Mouse (Mus musculus) cortical plate, adult 2 months (tissue): ENCODE measurements at regions not wholly inside any gene's neighbourhood (a gene's known extent, or its start where the extent isn't known, plus 50 kb on each side); places are given as distances from the start of the nearest gene placed in this dataset.

Source experiments
- CTCF ChIP-seq: fragments of 200-500 bp; IDR thresholded peaks from 2 replicates; pipeline ENCODE4 v1.5.1; 2011; ENCODE audit warnings: mild to moderate bottlenecking, control low read depth, low read length; ENCODE audit not compliant: insufficient read depth; ENCODE audit errors: extremely low read depth
- POLR2A ChIP-seq: fragments of 200-500 bp; IDR thresholded peaks from 2 replicates; pipeline ENCODE4 v1.6.1; 2011; ENCODE audit warnings: mild to moderate bottlenecking, low read length, control low read depth; ENCODE audit not compliant: insufficient read depth; ENCODE audit errors: extremely low read depth

DNA sequence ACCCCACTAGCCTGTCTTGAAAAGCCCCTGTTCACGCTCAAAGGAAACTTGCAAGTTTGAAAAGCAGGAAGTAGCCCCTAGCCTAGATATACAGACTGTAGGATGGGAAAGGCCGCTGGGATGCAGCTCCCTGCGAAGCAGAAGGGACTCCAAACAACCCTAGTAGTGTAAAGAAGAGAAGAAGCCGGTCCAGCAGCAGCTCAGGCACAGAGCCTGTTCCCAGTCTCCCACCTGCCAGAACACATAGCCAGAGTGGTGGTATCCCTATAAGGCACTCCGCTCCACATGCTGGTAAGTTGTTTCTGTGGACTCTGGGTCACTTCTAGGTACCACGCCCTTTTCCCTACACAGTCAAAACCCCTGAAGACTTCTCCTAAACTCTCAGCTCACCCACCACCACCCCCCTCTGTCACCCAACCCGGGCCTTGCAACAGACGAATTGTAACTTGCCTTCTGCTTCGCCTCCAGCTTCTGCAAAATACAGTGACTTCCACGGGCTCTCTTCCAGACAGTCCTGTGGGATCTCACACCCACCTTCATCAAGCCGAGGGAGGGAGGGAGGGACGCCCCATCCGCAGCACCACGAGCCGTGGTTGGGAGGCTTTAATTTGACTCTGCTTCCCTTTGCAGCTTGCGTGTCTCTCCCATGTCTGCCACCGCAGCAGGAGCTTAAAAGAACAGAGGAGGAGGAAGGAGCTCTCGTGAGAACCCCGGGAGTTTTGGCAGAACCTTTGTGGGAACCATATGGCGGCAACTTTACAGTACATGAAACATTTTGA lies 285.2 kb downstream of the Rwdd3 start:
- no peak for TF ChIP-seq CTCF
- TF ChIP-seq POLR2A: no peak
